In genomic region chr12:3309391-3310320, GRCm38 (mm10) we compare ENCODE assay signal across 8 mouse cellular contexts. TPM values are rescaled to one million over a fixed set of nuclear protein-coding genes. Genes with fewer than 3 reads are reported as not detected.
DNase-seq lines count a peak whose midpoint lies in the region; ATAC-seq lines count a peak whose summit lies in the region.

TSS of gene Rab10 (minus strand) at chr12:3309969.

- WGBS in forebrain, embryonic 14.5 days = under 1% methylated on average over 91 of the region's 111 CpGs
- 0% methylated on average over 102 of the region's 111 CpGs for WGBS in neural tube, embryonic 15.5 days

- H3K4me3 ChIP-seq in forebrain, embryonic 14.5 days (ENCODE audit: low read depth, low read length) = peak within 1 kb of the TSS; percentile 91
- H3K4me3 ChIP-seq in neural tube, embryonic 15.5 days (replicated peaks) = peak within 1 kb of the TSS; percentile 86

- H3K4me2 ChIP-seq in forebrain, embryonic 14.5 days (ENCODE audit: low read length) = peak within 1 kb of the TSS; percentile 83
- peak within 1 kb of the TSS; percentile 76 for H3K4me2 ChIP-seq in neural tube, embryonic 15.5 days

- peak; percentile 98 for ATAC-seq in forebrain, embryonic 14.5 days
- peak; percentile 97 for ATAC-seq in neural tube, embryonic 15.5 days (ENCODE audit: low FRiP score)

- peaks cover 12% of the 10 kb centered on the region for H3K4me1 ChIP-seq in forebrain, embryonic 14.5 days (ENCODE audit: control insufficient read depth, insufficient read depth, low read length)
- H3K4me1 ChIP-seq in neural tube, embryonic 15.5 days = peaks cover 32% of the 10 kb centered on the region

- no peaks in the 10 kb centered on the region for H3K36me3 ChIP-seq in forebrain, embryonic 14.5 days (ENCODE audit: control insufficient read depth, insufficient read depth, low read length)
- no peaks in the 10 kb centered on the region for H3K36me3 ChIP-seq in neural tube, embryonic 15.5 days

- 0 out of 2 replicates have a peak, but pooled peaks cover 2% of the 10 kb centered on the region for H3K9me3 ChIP-seq in forebrain, embryonic 14.5 days (replicated peaks; ENCODE audit: control insufficient read depth, low read length)
- H3K9me3 ChIP-seq in neural tube, embryonic 15.5 days (replicated peaks) = no peaks in the 10 kb centered on the region

- no peaks in the 10 kb centered on the region for H3K27me3 ChIP-seq in forebrain, embryonic 14.5 days (replicated peaks; ENCODE audit: control insufficient read depth, insufficient read depth, low read length)
- H3K27me3 ChIP-seq in neural tube, embryonic 15.5 days (replicated peaks) = no peaks in the 10 kb centered on the region

- intact Hi-C loops in heart, postnatal 14 days (cut with DNase I) = loop anchor here (2.0 to 10.0 kb wide), 5 partner anchors 55 to 265 kb away; partner anchors contain the start of genes Dtnb and Kif3c

- peak; percentile 98 for DNase-seq in ES-CJ7 (ENCODE audit: low read depth, low spot score)
- DNase-seq in cerebellum, adult 11 months = peak; percentile 100
- peak; percentile 99 for DNase-seq in forebrain, embryonic 14.5 days (ENCODE audit: low spot score)
- peak; percentile 99 for DNase-seq in heart, postnatal 14 days
- peak; percentile 99 for DNase-seq in layer of hippocampus, adult 11-12 months (ENCODE audit: low spot score)
- peak; percentile 98 to 99 for DNase-seq in lung, adult 18-20 months
- peak; percentile 99 for DNase-seq in testis, postnatal 14 days (ENCODE audit: low spot score)

- peak within 1 kb of the TSS; percentile 82 for H3K9ac ChIP-seq in forebrain, embryonic 14.5 days (ENCODE audit: low read length)
- H3K9ac ChIP-seq in neural tube, embryonic 15.5 days (replicated peaks) = peak within 1 kb of the TSS; percentile 84

- H3K27ac ChIP-seq in forebrain, embryonic 14.5 days (ENCODE audit: low read depth, low read length) = peak within 1 kb of the TSS; percentile 95
- peak within 1 kb of the TSS; percentile 95 for H3K27ac ChIP-seq in neural tube, embryonic 15.5 days (replicated peaks)

RNA-seq across cellular contexts. Expression of gene Rab10, which starts in this region (rescaled TPM):
- polyA plus RNA-seq in forebrain, embryonic 14.5 days (2014; fragmentation: Nextera tagmentation; extraction: Ambion mirVana) = 120 and 133 TPM in 2 replicates
- total RNA-seq in heart, postnatal 14 days (2021) = 100 to 1,000 TPM; 116 to 118 TPM
- 135 and 148 TPM in 2 replicates for polyA plus RNA-seq in neural tube, embryonic 15.5 days (2015; fragmentation: Nextera tagmentation; extraction: Ambion mirVana)

Comparison
In these comparisons a context has a peak if more than half of its experiments do, and no peak if none do; other contexts are left out.
1. Peak in every context shown above with its lines: DNase-seq, ATAC-seq, H3K4me3 ChIP-seq and H3K27ac ChIP-seq.